Mouse (Mus musculus): ENCODE measurements at regions not wholly inside any gene's neighbourhood (a gene's known extent, or its start where the extent isn't known, plus 50 kb on each side); places are given as distances from the start of the nearest gene placed in this dataset.

DNA sequence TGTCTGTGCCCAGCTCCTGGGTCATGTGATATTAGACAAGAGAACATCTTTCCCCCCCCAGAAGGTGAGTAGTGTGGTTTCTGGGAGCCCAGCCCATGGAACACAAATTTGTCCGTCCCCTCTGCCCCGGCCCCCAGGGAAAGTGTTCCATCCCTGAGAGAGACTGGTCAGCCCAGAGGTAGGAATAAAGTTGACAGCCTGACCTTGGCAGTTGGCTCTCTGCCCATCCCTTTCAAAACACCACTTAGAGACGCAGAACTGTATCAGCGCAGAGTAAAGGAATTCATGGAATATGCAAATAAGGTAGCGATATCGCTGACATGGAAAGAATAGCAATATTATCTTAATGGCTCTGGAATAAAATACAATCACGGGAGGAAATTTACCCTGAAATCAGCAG, 279.6 kb upstream of the B3gat1 start:
- TF ChIP-seq CTCF (IDR thresholded peaks at IDR 0.05; ENCODE audit: borderline replicate concordance, insufficient read depth, low read depth, low read length) (no peak), POLR2A (IDR thresholded peaks at IDR 0.05; ENCODE audit: borderline replicate concordance, insufficient read depth, low read length) (no peak)
